Mouse (Mus musculus) B cell, adult 2 months (primary cell): ENCODE results near the gene Gm10842.

ENCODE experiments used
- DNase-seq, 2 experiments: peaks; one replicate each; pipeline ENCODE4 v3.0.0; 2022

Gm10842 gene

GRCm38 (mm10) chr11:105153068-105153833, 6.6 kb downstream of the Gm10842 start:
- DNase-seq, result no peak

GRCm38 (mm10) chr11:105155915-105156314, 9.2 kb downstream of the Gm10842 start:
- no peak for DNase-seq

- no peak for DNase-seq
Measured at GRCm38 (mm10) chr11:105156748-105157267, 10.1 kb downstream of the Gm10842 start.

GRCm38 (mm10) chr11:105158047-105158446, 11.4 kb downstream of the Gm10842 start:
- DNase-seq, result no peak

- no peak for DNase-seq
Measured at GRCm38 (mm10) chr11:105159673-105160360, 13.1 kb downstream of the Gm10842 start.

- DNase-seq, result no peak
Measured at GRCm38 (mm10) chr11:105161411-105161810, 14.7 kb downstream of the Gm10842 start.

- DNase-seq, result no peak
Measured at GRCm38 (mm10) chr11:105164516-105165510, 18.1 kb downstream of the Gm10842 start.

GRCm38 (mm10) chr11:105166780-105167179, 20.1 kb downstream of the Gm10842 start:
- DNase-seq, result no peak

GRCm38 (mm10) chr11:105178516-105178915, 31.8 kb downstream of the Gm10842 start, which contains the start of gene Tlk2:
TSS of gene Tlk2 (plus strand) at chr11:105178807.
- DNase-seq, result no peak

GRCm38 (mm10) chr11:105179523-105179922, 32.8 kb downstream of the Gm10842 start:
- no peak for DNase-seq

- DNase-seq, result peak; percentile 55 to 60
Measured at GRCm38 (mm10) chr11:105180471-105181091, 33.9 kb downstream of the Gm10842 start.

GRCm38 (mm10) chr11:105181126-105181637, 34.5 kb downstream of the Gm10842 start:
- DNase-seq, result peak; percentile 88

GRCm38 (mm10) chr11:105181689-105182460, 35.2 kb downstream of the Gm10842 start:
- DNase-seq, result peak; percentile 60 to 70

GRCm38 (mm10) chr11:105182461-105182855, 35.8 kb downstream of the Gm10842 start:
- no peak for DNase-seq

GRCm38 (mm10) chr11:105184678-105185077, 38.0 kb downstream of the Gm10842 start:
- DNase-seq, result peak; percentile 23 to 32

GRCm38 (mm10) chr11:105192186-105192585, 45.5 kb downstream of the Gm10842 start:
- DNase-seq, result no peak
